Mouse (Mus musculus) CD8-positive naive resting alpha-beta T cell, adult 2 months (primary cell): ENCODE data around the gene Itgb7.
"Not testable (repeated sequence)": the region's sequence is repeated elsewhere in the genome, so short reads cannot be mapped to it uniquely, and the experiment has no call there.

Source experiments
- DNase-seq, 2 experiments: peaks; one replicate each; pipeline ENCODE4 v3.0.0; 2022; ENCODE audit warnings: low read depth in 2 of 2, low spot score in 2 of 2

Itgb7 gene

DNA sequence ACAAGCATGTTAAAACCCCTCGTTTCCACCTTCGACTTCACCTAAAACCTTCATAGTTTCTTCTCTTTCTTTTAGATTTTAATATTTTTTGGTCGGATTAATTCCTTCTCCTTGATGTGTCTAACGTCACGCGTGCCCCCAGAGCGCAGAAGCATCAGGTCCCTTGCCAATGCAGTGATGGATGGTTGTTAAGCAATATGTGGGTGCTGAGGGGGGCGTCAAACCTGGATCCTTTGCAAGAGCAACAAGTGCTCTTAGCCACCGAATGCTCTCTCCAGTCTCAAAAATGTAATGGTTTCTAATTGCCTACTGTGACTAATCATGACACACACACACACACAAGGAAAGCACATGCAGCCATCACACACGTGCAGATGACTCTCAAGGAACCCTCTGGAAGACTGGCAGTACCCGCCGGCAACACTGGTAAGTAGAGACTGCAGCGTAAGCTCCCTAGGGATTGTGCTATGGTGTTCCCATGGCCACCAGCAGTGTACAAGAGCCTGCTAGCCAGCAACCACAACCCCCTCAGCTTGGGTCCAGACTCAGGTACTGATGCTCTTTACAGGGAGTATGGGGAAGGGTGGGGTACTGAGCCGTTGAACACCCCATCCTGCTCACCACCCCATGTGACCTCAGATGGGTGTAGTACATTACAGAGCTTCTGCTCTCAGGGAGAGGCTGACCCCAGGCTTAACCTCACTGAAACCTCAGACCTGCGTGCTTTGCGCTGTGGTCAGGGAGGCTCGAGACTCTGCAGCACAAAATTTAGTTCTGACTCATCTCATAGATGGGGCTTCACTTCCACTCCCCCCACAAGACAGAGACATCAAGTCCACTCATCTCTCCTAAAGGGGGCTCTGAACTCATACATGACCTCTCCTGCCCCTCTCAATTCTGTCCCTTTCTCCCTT is 1.1 kb downstream of the Itgb7 start:
- peak in 1 of 2 experiments; percentile 50 for DNase-seq

DNA sequence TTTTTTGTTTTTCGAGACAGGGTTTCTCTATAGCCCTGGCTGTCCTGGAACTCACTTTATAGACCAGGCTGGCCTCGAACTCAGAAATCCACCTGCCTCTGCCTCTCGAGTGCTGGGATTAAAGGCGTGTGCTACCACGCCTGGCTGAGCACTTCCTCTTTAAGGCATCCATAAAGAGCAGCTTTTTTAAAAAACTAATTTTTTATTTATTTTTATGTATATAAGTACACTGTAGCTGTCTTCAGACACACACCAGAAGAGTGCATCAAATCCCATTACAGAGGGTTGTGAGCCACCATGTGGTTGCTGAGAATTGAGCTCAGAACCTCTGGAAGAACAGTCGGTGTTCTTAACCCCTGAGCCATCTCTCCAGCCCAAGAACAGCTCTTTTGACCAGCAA is 6.1 kb downstream of the Itgb7 start:
- DNase-seq, result not testable (repeated sequence)

- DNase-seq, result peak; percentile 71 to 78
These were observed 6.6 kb downstream of the Itgb7 start for GRCm38 (mm10) chr15:102224992-102225617.

GRCm38 (mm10) chr15:102224186-102224991 is 7.4 kb downstream of the Itgb7 start:
- DNase-seq, result peak; percentile 76

- no peak for DNase-seq
These were observed 9.4 kb downstream of the Itgb7 start for GRCm38 (mm10) chr15:102222386-102222785.

DNA sequence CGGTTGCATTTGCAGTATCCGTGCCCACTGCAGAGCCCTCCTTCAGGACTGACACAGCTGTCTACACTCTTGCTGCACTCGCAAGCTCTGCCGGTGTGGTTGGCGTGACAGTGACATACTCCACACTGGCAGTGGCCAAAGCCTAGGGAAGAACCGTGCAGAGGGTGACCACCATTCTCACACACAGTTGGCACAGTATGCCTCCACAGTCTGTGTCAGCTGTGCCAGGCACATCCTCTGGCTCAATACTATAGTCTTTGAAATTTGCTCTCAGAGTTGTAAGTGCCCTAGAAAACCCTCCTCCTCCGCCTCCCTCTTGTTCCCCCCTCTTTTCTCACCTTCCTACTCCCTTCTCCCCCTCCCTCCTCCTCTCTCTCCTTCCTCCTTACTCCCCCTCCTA is 14.4 kb downstream of the Itgb7 start:
- no peak for DNase-seq

GRCm38 (mm10) chr15:102216459-102217228 is 15.1 kb downstream of the Itgb7 start:
- DNase-seq, result no peak

GRCm38 (mm10) chr15:102215624-102216023 is 16.1 kb downstream of the Itgb7 start:
- no peak for DNase-seq

- DNase-seq, result no peak
These were observed 17.6 kb downstream of the Itgb7 start for GRCm38 (mm10) chr15:102214132-102214531.

- no peak for DNase-seq
These were observed 19.8 kb downstream of the Itgb7 start for GRCm38 (mm10) chr15:102211895-102212294.

DNA sequence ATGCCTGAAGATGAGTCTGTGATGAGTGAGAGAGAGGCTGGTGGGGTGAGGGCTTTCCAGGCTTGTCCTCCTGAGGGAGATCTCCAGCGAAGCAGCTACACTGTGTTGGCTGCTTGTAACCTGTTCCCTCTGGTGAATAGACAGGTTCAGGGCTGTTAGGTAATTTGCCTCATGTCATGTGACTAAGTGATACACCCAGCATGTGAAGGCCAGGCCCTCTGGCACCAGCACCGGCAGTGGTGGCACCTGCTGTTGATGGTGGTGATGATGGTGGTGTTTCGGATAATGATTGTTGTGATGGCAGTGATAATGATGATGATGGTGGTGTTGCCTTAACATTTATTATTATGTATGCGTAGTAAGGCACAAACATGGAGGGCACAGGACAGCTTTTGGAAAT is 20.9 kb downstream of the Itgb7 start:
- no peak for DNase-seq

GRCm38 (mm10) chr15:102209114-102209513 is 22.6 kb downstream of the Itgb7 start:
- no peak for DNase-seq

DNA sequence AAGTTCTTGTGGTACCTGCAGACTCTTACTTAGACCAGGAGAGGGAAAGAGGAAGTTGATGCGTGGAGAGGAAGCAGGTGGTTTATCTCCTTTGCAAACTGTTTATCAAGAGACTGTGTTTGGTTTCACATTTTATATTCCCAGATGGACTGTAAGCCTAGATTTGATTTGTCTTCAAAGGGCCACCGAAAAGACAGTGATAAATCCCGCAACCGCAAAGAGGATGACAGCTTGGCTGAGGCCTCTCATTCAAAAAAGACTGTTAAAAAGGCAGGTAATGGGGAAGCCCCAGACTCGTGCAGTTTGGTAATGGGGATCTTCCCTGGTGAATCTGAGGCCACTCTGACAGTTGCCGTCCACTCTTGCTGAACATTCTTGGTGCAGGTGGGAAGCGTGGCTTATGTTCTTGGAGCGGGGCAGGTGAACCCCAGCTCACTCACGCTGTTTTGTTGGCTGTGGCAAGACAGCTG is 23.6 kb downstream of the Itgb7 start:
- DNase-seq, result no peak

GRCm38 (mm10) chr15:102207351-102207750 is 24.4 kb downstream of the Itgb7 start:
- DNase-seq, result no peak

DNA sequence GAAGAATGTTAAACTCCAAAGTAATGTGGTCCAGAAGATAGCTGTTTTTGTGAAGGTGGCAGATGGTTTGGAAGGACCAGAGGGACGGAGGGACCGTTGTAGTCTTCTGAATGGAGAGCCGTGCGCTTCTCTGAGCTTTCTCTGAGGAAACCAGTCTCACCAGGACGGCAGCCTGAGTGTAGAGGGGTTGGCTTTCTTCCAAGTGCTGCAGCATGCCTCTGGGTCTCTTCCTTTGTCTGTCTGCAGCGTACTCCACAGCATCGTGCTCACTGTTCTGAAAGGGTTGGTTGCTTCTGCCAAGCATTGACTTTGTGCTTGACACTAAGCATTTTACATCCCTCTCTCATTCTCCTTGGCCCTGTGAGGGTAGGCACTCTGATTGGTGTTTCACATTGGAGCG is 26.0 kb downstream of the Itgb7 start:
- DNase-seq, result no peak

DNA sequence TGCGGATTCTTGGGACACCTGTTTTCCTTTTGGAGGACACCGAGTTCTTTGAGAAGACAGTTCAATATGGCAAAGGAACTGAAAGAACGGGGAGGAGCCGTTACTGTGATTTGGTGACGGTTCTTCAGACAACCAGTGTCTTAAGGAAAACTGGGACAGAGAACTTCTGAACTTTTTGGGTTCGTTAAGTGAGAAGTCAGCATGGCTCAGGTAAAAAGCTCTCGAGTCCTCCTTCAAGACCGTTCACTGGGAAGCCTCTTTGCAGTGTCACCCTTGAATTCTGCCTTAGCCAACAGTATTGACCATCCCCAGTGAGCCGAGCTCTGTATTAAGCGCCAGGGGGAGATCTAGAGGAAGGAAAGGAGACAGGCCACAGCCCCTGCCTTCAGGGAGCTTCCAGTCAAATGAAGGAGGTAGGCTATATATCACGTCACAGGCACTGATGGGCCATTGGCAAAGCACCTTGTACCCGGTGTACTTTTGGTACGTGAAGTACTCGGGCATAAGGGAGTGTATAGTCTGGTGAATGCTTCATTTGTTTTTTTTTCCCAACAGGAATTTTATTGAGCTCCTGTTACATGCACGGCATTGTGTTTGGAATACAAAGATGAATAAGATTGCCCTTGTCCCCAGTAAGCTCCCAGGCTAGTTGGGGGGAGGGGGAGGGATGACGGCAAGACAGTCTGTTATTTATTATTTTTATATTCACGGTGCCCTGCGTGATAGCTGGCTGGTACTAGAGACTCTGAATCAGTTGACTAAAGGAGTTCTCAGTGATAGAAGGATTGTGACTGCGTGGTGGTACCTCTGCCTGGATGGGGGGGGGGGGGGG is 26.9 kb downstream of the Itgb7 start, which contains the start of gene Csad:
Gene Csad (minus strand): TSS at position 51 of the 832 bp plus-strand sequence.
- DNase-seq, result no peak

- peak; percentile 50 to 59 for DNase-seq
These were observed 27.8 kb downstream of the Itgb7 start for GRCm38 (mm10) chr15:102203835-102204381.

DNA sequence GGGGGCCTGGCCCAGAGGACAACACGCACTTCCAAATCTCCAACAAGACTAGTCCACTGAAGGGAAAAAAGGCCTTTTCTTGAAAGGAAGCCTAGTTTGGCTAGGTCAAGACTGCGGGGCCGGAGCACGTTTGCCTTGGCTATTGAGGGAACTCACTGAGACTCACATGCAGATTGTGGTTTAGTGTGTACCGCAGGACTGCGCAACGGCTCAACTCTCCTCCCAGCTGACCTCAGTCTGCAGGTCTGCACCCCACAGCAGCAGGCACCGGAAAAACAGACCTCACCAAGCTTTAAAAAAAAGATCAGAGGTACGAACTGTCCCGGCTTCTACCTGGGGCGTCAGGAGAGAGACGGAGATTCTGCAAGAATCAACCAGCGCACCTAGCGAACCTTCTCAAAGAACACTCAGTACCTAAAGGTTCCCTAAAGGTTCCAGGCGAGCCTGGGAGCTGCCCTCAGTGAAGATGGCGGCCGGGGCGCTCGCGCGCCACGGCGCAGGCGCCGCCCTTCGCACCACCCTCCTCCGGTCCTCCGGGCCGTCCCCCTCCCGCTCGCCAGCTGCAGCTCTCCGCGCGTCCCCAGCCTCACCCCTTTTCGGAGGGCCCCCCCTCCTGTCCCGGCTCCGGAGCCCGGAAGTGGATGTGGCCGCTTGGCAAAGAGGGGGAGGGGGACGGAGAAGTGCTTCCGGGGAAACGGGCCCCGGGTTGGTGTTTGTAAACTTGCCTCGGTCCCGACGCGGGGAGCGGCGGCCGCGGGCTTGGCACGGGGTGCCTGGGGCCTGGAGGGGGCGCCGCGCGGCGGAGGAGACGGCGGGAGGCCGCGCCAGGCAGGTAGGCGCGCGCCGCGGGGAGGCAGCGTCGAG is 28.5 kb downstream of the Itgb7 start, which contains the start of gene Zfp740:
Gene Zfp740 (plus strand): TSS at position 279 of the 864 bp plus-strand sequence.
- peak; percentile 82 to 85 for DNase-seq
